Mouse (Mus musculus): Measurements from ENCODE around the gene Gk5. TPM values are rescaled to one million over a fixed set of nuclear protein-coding genes. Genes with fewer than 3 reads are reported as not detected.
A peak's percentile ranks its signal among the peaks of the same experiment; 100 is the strongest.

Gk5 gene
- total and polyA plus RNA-seq, 2 experiments from 2014 or later: 2.4 to 6.7 TPM

GRCm38 (mm10) chr9:96217299-96217698, 98.1 kb downstream of the Gk5 start:
- no peak overlapping the region for H3K4me2 ChIP-seq (ENCODE audit: low read depth)
- no peaks in the 10 kb centered on the region for H3K9me3 ChIP-seq (ENCODE audit: low read length)
- H3K9ac ChIP-seq: no peak overlapping the region
- WGBS: 97% methylated on average over 1 of the region's 1 CpGs
- no peaks in the 10 kb centered on the region for H3K4me1 ChIP-seq (ENCODE audit: insufficient read depth)
- H3K27ac ChIP-seq (ENCODE audit: low read depth, low read length): no peak overlapping the region
- H3K27me3 ChIP-seq (ENCODE audit: insufficient read depth, low read length): no peaks in the 10 kb centered on the region
- no peak for ATAC-seq
- TF ChIP-seq CTCF (IDR thresholded peaks at IDR 0.05; ENCODE audit: low read depth): no peak
- no peaks in the 10 kb centered on the region for H3K36me3 ChIP-seq (ENCODE audit: insufficient read depth)
- H3K4me3 ChIP-seq (ENCODE audit: low read depth, low read length): no peak overlapping the region
- DNase-seq: no peak

- no peaks in the 10 kb centered on the region for H3K27me3 ChIP-seq (ENCODE audit: insufficient read depth, low read length)
- ATAC-seq (no peak), DNase-seq (no peak)
- no peak overlapping the region for H3K4me3 ChIP-seq (ENCODE audit: low read depth, low read length)
- H3K36me3 ChIP-seq (ENCODE audit: insufficient read depth): no peaks in the 10 kb centered on the region
- H3K4me1 ChIP-seq (ENCODE audit: insufficient read depth): no peaks in the 10 kb centered on the region
- no peak overlapping the region for H3K4me2 ChIP-seq (ENCODE audit: low read depth)
- H3K9ac ChIP-seq: no peak overlapping the region
- no peak overlapping the region for H3K27ac ChIP-seq (ENCODE audit: low read depth, low read length)
- peak; percentile 34 for TF ChIP-seq CTCF (IDR thresholded peaks at IDR 0.05; ENCODE audit: low read depth)
- H3K9me3 ChIP-seq (ENCODE audit: low read length): no peaks in the 10 kb centered on the region
Measured at GRCm38 (mm10) chr9:96217799-96218198, 98.6 kb downstream of the Gk5 start.

- no peak overlapping the region for H3K27ac ChIP-seq (ENCODE audit: low read depth, low read length)
Measured at GRCm38 (mm10) chr9:96219114-96219669, 100.0 kb downstream of the Gk5 start.

DNA sequence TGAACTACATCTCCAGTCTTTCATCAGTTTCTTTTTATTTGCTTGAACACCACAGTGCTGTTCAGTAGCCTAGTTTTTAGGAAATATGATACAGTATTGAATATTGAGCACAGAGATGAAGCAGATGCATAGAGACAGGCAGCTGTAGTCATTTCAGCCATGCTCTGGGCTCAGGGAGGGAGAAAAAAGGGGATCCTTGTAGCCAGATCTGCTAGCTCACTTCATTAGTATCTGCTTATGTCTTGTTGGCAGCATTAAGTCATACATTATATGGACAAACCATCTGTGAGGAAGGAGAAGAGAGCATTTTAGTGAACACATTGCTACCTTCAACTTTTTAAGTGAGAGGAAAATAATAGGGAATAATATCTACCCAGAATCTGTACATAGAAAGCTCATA, 101.3 kb downstream of the Gk5 start:
- Histone ChIP-seq H3K9me3 (ENCODE audit: low read length) (no peaks in the 10 kb centered on the region), H3K27me3 (ENCODE audit: insufficient read depth, low read length) (no peaks in the 10 kb centered on the region), H3K27ac (ENCODE audit: low read depth, low read length) (no peak overlapping the region), H3K4me2 (ENCODE audit: low read depth) (no peak overlapping the region), H3K9ac (no peak overlapping the region), H3K4me3 (ENCODE audit: low read depth, low read length) (no peak overlapping the region), H3K4me1 (ENCODE audit: insufficient read depth) (no peaks in the 10 kb centered on the region), H3K36me3 (ENCODE audit: insufficient read depth) (no peaks in the 10 kb centered on the region)
- no peak for DNase-seq
- ATAC-seq: no peak
- TF ChIP-seq CTCF (IDR thresholded peaks at IDR 0.05; ENCODE audit: low read depth): no peak

More at GRCm38 (mm10) chr9:96219114-96219669, 100.0 kb downstream of the Gk5 start:
- no peaks in the 10 kb centered on the region for H3K4me1 ChIP-seq (ENCODE audit: insufficient read depth)
- H3K4me3 ChIP-seq (ENCODE audit: low read depth, low read length): no peak overlapping the region
- no peaks in the 10 kb centered on the region for H3K36me3 ChIP-seq (ENCODE audit: insufficient read depth)
- H3K4me2 ChIP-seq (ENCODE audit: low read depth): no peak overlapping the region
- WGBS: 40% methylated on average over 2 of the region's 2 CpGs
- no peak for TF ChIP-seq CTCF (IDR thresholded peaks at IDR 0.05; ENCODE audit: low read depth)
- H3K9ac ChIP-seq: no peak overlapping the region
- no peaks in the 10 kb centered on the region for H3K27me3 ChIP-seq (ENCODE audit: insufficient read depth, low read length)
- ATAC-seq (peak; percentile 69; the same call in 1 of the 2 replicates), DNase-seq (peak; percentile 13)
- no peaks in the 10 kb centered on the region for H3K9me3 ChIP-seq (ENCODE audit: low read length)

GRCm38 (mm10) chr9:96223302-96223701, 104.1 kb downstream of the Gk5 start:
- WGBS: 65% methylated on average over 2 of the region's 2 CpGs
- H3K27me3 ChIP-seq (ENCODE audit: insufficient read depth, low read length): no peaks in the 10 kb centered on the region
- DNase-seq (no peak), ATAC-seq (no peak)
- H3K4me1 ChIP-seq (ENCODE audit: insufficient read depth): no peaks in the 10 kb centered on the region
- H3K36me3 ChIP-seq (ENCODE audit: insufficient read depth): no peaks in the 10 kb centered on the region
- no peak overlapping the region for H3K4me2 ChIP-seq (ENCODE audit: low read depth)
- no peaks in the 10 kb centered on the region for H3K9me3 ChIP-seq (ENCODE audit: low read length)
- no peak overlapping the region for H3K27ac ChIP-seq (ENCODE audit: low read depth, low read length)
- H3K9ac ChIP-seq: no peak overlapping the region
- no peak overlapping the region for H3K4me3 ChIP-seq (ENCODE audit: low read depth, low read length)
- no peak for TF ChIP-seq CTCF (IDR thresholded peaks at IDR 0.05; ENCODE audit: low read depth)

GRCm38 (mm10) chr9:96228285-96228684, 109.1 kb downstream of the Gk5 start:
- Histone ChIP-seq H3K4me1 (ENCODE audit: insufficient read depth) (no peaks in the 10 kb centered on the region), H3K4me3 (ENCODE audit: low read depth, low read length) (no peak overlapping the region), H3K36me3 (ENCODE audit: insufficient read depth) (no peaks in the 10 kb centered on the region), H3K9ac (no peak overlapping the region), H3K27ac (ENCODE audit: low read depth, low read length) (no peak overlapping the region), H3K27me3 (ENCODE audit: insufficient read depth, low read length) (no peaks in the 10 kb centered on the region), H3K4me2 (ENCODE audit: low read depth) (no peak overlapping the region), H3K9me3 (ENCODE audit: low read length) (no peaks in the 10 kb centered on the region)
- ATAC-seq (no peak), DNase-seq (no peak)
- TF ChIP-seq CTCF (IDR thresholded peaks at IDR 0.05; ENCODE audit: low read depth): no peak

GRCm38 (mm10) chr9:96230271-96230670, 111.1 kb downstream of the Gk5 start:
- Histone ChIP-seq H3K36me3 (ENCODE audit: insufficient read depth) (no peaks in the 10 kb centered on the region), H3K27ac (ENCODE audit: low read depth, low read length) (no peak overlapping the region), H3K4me1 (ENCODE audit: insufficient read depth) (no peaks in the 10 kb centered on the region), H3K9me3 (ENCODE audit: low read length) (no peaks in the 10 kb centered on the region), H3K4me3 (ENCODE audit: low read depth, low read length) (no peak overlapping the region), H3K4me2 (ENCODE audit: low read depth) (no peak overlapping the region), H3K9ac (no peak overlapping the region), H3K27me3 (ENCODE audit: insufficient read depth, low read length) (no peaks in the 10 kb centered on the region)
- no peak for DNase-seq
- no peak for ATAC-seq
- no peak for TF ChIP-seq CTCF (IDR thresholded peaks at IDR 0.05; ENCODE audit: low read depth)
- 39% methylated on average over 2 of the region's 2 CpGs for WGBS

Other genes with a start within 250 kb of the Gk5 start
- 14.2 and 23.7 TPM in 2 replicates for gene Xrn1, start 164.6 kb upstream of the Gk5 start, total RNA-seq (2014; rRNA removed)
- gene Xrn1, start 164.6 kb upstream of the Gk5 start, polyA plus RNA-seq (2015; fragmentation: Nextera tagmentation; extraction: Ambion mirVana): 7.7 and 12.6 TPM in 2 replicates
- 17.0 and 21.3 TPM in 2 replicates for gene Tfdp2, start 76.9 kb downstream of the Gk5 start, total RNA-seq (2014; rRNA removed)
- 14.5 and 16.1 TPM in 2 replicates for gene Tfdp2, start 76.9 kb downstream of the Gk5 start, polyA plus RNA-seq (2015; fragmentation: Nextera tagmentation; extraction: Ambion mirVana)
- 80.7 and 85.4 TPM in 2 replicates for gene Atp1b3, start 245.1 kb downstream of the Gk5 start, total RNA-seq (2014; rRNA removed)
- 130 and 167 TPM in 2 replicates for gene Atp1b3, start 245.1 kb downstream of the Gk5 start, polyA plus RNA-seq (2015; fragmentation: Nextera tagmentation; extraction: Ambion mirVana)